Mouse (Mus musculus): ENCODE measurements around the gene Lrrc2. TPM values are rescaled to one million over a fixed set of nuclear protein-coding genes. Genes with fewer than 3 reads are reported as not detected.

The Lrrc2 gene
- polyA plus RNA-seq, 1 experiment, result 0.02 TPM

- no peak for DNase-seq (ENCODE audit: low read depth, low spot score)
- 63% methylated on average over 20 of the region's 20 CpGs for WGBS
These were observed 4.7 kb upstream of the Lrrc2 start for GRCm38 (mm10) chr9:110946548-110947044.

GRCm38 (mm10) chr9:110947261-110947661 lies 4.1 kb upstream of the Lrrc2 start:
- 55% methylated on average over 6 of the region's 6 CpGs for WGBS
- no peak for DNase-seq (ENCODE audit: low read depth, low spot score)

GRCm38 (mm10) chr9:110947900-110948299 lies 3.4 kb upstream of the Lrrc2 start:
- 63% methylated on average over 6 of the region's 6 CpGs for WGBS
- no peak for DNase-seq (ENCODE audit: low read depth, low spot score)

GRCm38 (mm10) chr9:110948813-110949310 lies 2.5 kb upstream of the Lrrc2 start:
- WGBS, result 52% methylated on average over 8 of the region's 8 CpGs
- no peak for DNase-seq (ENCODE audit: low read depth, low spot score)

GRCm38 (mm10) chr9:110950109-110950508 lies 1.2 kb upstream of the Lrrc2 start:
- DNase-seq (ENCODE audit: low read depth, low spot score), result no peak
- WGBS, result 95% methylated on average over 3 of the region's 3 CpGs

- no peak for DNase-seq (ENCODE audit: low read depth, low spot score)
- WGBS, result 91% methylated on average over 13 of the region's 13 CpGs
These were observed 521 bp downstream of the Lrrc2 start for GRCm38 (mm10) chr9:110951866-110952265.

GRCm38 (mm10) chr9:110952398-110952797 lies 1.1 kb downstream of the Lrrc2 start:
- no peak for DNase-seq (ENCODE audit: low read depth, low spot score)
- WGBS, result 53% methylated on average over 6 of the region's 6 CpGs

GRCm38 (mm10) chr9:110952931-110953549 lies 1.7 kb downstream of the Lrrc2 start:
- whole genome bisulfite sequencing, result 48% methylated on average over 5 of the region's 5 CpGs
- DNase-seq (ENCODE audit: low read depth, low spot score), result no peak

GRCm38 (mm10) chr9:110953550-110954461 lies 2.5 kb downstream of the Lrrc2 start:
- WGBS, result 3% methylated on average over 44 of the region's 44 CpGs
- no peak for DNase-seq (ENCODE audit: low read depth, low spot score)

GRCm38 (mm10) chr9:110954681-110955445 lies 3.5 kb downstream of the Lrrc2 start:
- WGBS, result 47% methylated on average over 2 of the region's 2 CpGs
- no peak for DNase-seq (ENCODE audit: low read depth, low spot score)

- no peak for DNase-seq (ENCODE audit: low read depth, low spot score)
- WGBS, result 80% methylated on average over 6 of the region's 6 CpGs
These were observed 4.6 kb downstream of the Lrrc2 start for GRCm38 (mm10) chr9:110955962-110956361.

GRCm38 (mm10) chr9:110959669-110960068 lies 8.3 kb downstream of the Lrrc2 start:
- WGBS, result 69% methylated on average over 5 of the region's 5 CpGs
- DNase-seq (ENCODE audit: low read depth, low spot score), result no peak

GRCm38 (mm10) chr9:110960230-110961149 lies 9.1 kb downstream of the Lrrc2 start:
- 75% methylated on average over 13 of the region's 13 CpGs for WGBS
- no peak for DNase-seq (ENCODE audit: low read depth, low spot score)

- WGBS, result 96% methylated on average over 8 of the region's 8 CpGs
These were observed 10.0 kb downstream of the Lrrc2 start for GRCm38 (mm10) chr9:110961386-110961785.

GRCm38 (mm10) chr9:110963566-110964115 lies 12.3 kb downstream of the Lrrc2 start:
- WGBS, result 85% methylated on average over 8 of the region's 8 CpGs
- DNase-seq (ENCODE audit: low read depth, low spot score), result no peak

More at GRCm38 (mm10) chr9:110961386-110961785, 10.0 kb downstream of the Lrrc2 start:
- no peak for DNase-seq (ENCODE audit: low read depth, low spot score)

GRCm38 (mm10) chr9:110965062-110965909 lies 13.9 kb downstream of the Lrrc2 start:
- DNase-seq (ENCODE audit: low read depth, low spot score), result no peak

GRCm38 (mm10) chr9:110965910-110966231 lies 14.5 kb downstream of the Lrrc2 start:
- 66% methylated on average over 2 of the region's 2 CpGs for WGBS
- DNase-seq (ENCODE audit: low read depth, low spot score), result no peak

More at GRCm38 (mm10) chr9:110965062-110965909, 13.9 kb downstream of the Lrrc2 start:
- 86% methylated on average over 22 of the region's 22 CpGs for WGBS

GRCm38 (mm10) chr9:110979411-110979810 lies 28.1 kb downstream of the Lrrc2 start:
- DNase-seq (ENCODE audit: low read depth, low spot score), result no peak
- 88% methylated on average over 11 of the region's 11 CpGs for WGBS

Measured in large intestine, adult 2 months (tissue).